Mouse (Mus musculus) heart, embryonic 13.5 days (tissue): ENCODE measurements around the gene Krt17. TPM values are rescaled to one million over a fixed set of nuclear protein-coding genes. Genes with fewer than 3 reads are reported as not detected.

ENCODE experiments used
- ATAC-seq: fragments of 200-750 bp; cut with Nextera tagmentation; 2 replicates; pipeline ENCODE4 v1.8.0; 2017; ENCODE audit warnings: moderate TSS enrichment; ENCODE audit not compliant: insufficient number of reproducible peaks, low FRiP score, low TSS enrichment; ENCODE audit errors: extremely low read depth
- H3K27ac ChIP-seq: fragments of 300-500 bp; sonication (generic); replicated peaks from 2 replicates; pipeline ENCODE4 v1.5.1; 2015; ENCODE audit warnings: moderate library complexity, mild to moderate bottlenecking, inconsistent platforms
- H3K27me3 ChIP-seq: fragments of 300-500 bp; sonication (generic); replicated peaks from 2 replicates; pipeline ENCODE4 v1.6.1; 2015; ENCODE audit warnings: mild to moderate bottlenecking, inconsistent platforms
- H3K36me3 ChIP-seq: fragments of 300-500 bp; sonication (generic); 2 replicates; pipeline ENCODE4 v1.6.1; 2015; ENCODE audit warnings: mild to moderate bottlenecking, inconsistent platforms
- H3K4me1 ChIP-seq: fragments of 300-500 bp; sonication (generic); 2 replicates; pipeline ENCODE4 v1.6.1; 2015; ENCODE audit warnings: inconsistent platforms
- H3K4me2 ChIP-seq: fragments of 300-500 bp; sonication (generic); 2 replicates; pipeline ENCODE4 v1.6.1; 2015; ENCODE audit warnings: inconsistent platforms, mild to moderate bottlenecking, moderate library complexity
- H3K4me3 ChIP-seq: fragments of 300-500 bp; sonication (generic); 2 replicates; pipeline ENCODE4 v1.5.1; 2015; ENCODE audit warnings: moderate library complexity, mild to moderate bottlenecking, inconsistent platforms
- H3K9ac ChIP-seq: fragments of 300-500 bp; sonication (generic); 2 replicates; pipeline ENCODE4 v1.6.1; 2015; ENCODE audit warnings: inconsistent platforms, mild to moderate bottlenecking, moderate library complexity
- H3K9me3 ChIP-seq: fragments of 300-500 bp; sonication (generic); 2 replicates; pipeline ENCODE4 v1.6.1; 2016; ENCODE audit warnings: inconsistent platforms
- WGBS: fragments of 180-500 bp; shearing (Covaris S2); methylation state at CpG from one replicate; pipeline ENCODE4 v1.1.7; 2015; ENCODE audit warnings: mixed read lengths; 5-methylcytosine and 5-hydroxymethylcytosine counted together
- polyA plus RNA-seq: library from polyadenylated mRNA; unstranded; fragments of >200 nt; fragmentation: Nextera tagmentation; extraction: Ambion mirVana; gene quantifications from 2 replicates; pipeline ENCODE4 v1.2.1, GENCODE M21; 2015

Krt17 gene
- polyA plus RNA-seq, 1 experiment from 2014 or later, result 3.0 TPM

DNA sequence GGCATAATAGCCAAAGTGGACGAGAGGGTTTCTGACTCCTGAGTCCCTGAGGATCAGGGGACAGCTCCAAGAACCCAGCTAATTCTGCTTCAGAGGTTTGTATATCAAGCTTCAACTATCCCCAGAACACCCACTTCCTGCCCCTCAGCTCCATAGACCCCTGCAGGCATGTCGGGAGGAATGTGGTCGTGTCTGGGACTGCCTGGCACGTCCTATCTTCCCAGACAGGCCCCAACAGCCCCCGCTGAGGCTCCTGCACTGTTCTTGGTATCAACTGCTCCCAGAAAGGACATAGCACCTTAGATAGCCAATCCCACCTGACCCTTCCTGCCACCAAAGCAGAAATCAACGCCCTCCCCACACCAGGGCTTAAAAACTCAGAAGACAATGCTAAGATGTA, 52.3 kb downstream of the Krt17 start:
- no peak overlapping the region for H3K27ac ChIP-seq
- no peaks in the 10 kb centered on the region for H3K36me3 ChIP-seq
- WGBS, result 23% methylated on average over 6 of the region's 6 CpGs
- H3K4me3 ChIP-seq, result no peak overlapping the region
- H3K9ac ChIP-seq, result no peak overlapping the region
- no peaks in the 10 kb centered on the region for H3K9me3 ChIP-seq
- no peaks in the 10 kb centered on the region for H3K4me1 ChIP-seq
- no peak overlapping the region for H3K4me2 ChIP-seq
- peaks cover 5% of the 10 kb centered on the region; the same call in 1 of the 2 replicates for H3K27me3 ChIP-seq
- no peak for ATAC-seq

DNA sequence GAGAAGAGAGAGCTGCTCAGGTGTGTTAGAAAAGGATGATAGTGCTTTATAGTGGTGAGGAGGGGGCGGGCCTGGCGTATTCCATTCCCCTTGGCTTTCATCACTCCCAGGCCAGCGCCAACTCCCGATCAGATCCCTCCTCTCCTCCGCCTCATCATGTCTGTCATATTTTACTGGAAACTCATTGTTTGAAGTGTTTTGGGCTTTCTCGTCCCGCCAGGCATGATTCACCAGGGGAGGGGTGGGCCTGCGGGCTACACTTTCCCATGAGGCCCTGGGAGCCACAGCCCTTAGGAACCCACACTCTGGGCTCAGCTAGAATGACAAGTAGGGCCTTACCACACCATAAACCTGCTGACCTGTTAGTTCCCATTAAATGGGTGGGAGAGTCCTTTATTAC, 53.3 kb downstream of the Krt17 start, which contains the start of gene Krt14:
Gene Krt14, minus strand, starts transcription at position 51 of the 400 bp plus-strand sequence.
- Histone ChIP-seq H3K27ac (no peak within 1 kb of the TSS), H3K4me2 (no peak within 1 kb of the TSS), H3K9me3 (no peaks in the 10 kb centered on the region), H3K4me1 (no peaks in the 10 kb centered on the region), H3K9ac (no peak within 1 kb of the TSS), H3K27me3 (peaks cover 5% of the 10 kb centered on the region; the same call in 1 of the 2 replicates), H3K4me3 (no peak within 1 kb of the TSS), H3K36me3 (no peaks in the 10 kb centered on the region)
- 81% methylated on average over 8 of the region's 8 CpGs for WGBS
- ATAC-seq, result no peak

Other genes with a start within 250 kb of the Krt17 start
- gene Krt33a, start 244.8 kb downstream of the Krt17 start, polyA plus RNA-seq, result not detected in 2 replicates
- gene Krt33b, start 231.2 kb downstream of the Krt17 start, polyA plus RNA-seq, result not detected in 2 replicates
- gene Krt34, start 219.5 kb downstream of the Krt17 start, polyA plus RNA-seq, result not detected in 2 replicates
- not detected in 2 replicates for gene Krt31, start 210.5 kb downstream of the Krt17 start, polyA plus RNA-seq
- gene Krt32, start 172.8 kb downstream of the Krt17 start, polyA plus RNA-seq, result not detected in 2 replicates
- gene Krt35, start 164.8 kb downstream of the Krt17 start, polyA plus RNA-seq, result not detected in 2 replicates
- not detected in 2 replicates for gene Krt36, start 155.4 kb downstream of the Krt17 start, polyA plus RNA-seq
- gene Krt13, start 139.5 kb downstream of the Krt17 start, polyA plus RNA-seq, result not detected in 2 replicates
- 1.2 and 1.5 TPM in 2 replicates for gene Krt15, start 125.1 kb downstream of the Krt17 start, polyA plus RNA-seq
- 72.6 and 74.0 TPM in 2 replicates for gene Krt19, start 112.4 kb downstream of the Krt17 start, polyA plus RNA-seq
- gene Krt9, start 67.8 kb downstream of the Krt17 start, polyA plus RNA-seq, result not detected in 2 replicates
- gene Krt14, start 53.5 kb downstream of the Krt17 start, polyA plus RNA-seq, result 3.0 and 3.1 TPM in 2 replicates
- gene Krt16, start 12.1 kb downstream of the Krt17 start, polyA plus RNA-seq, result not detected in 2 replicates
- gene Krt42, start 8.8 kb upstream of the Krt17 start, polyA plus RNA-seq, result not detected in 2 replicates
- gene Eif1, start 58.9 kb upstream of the Krt17 start, polyA plus RNA-seq, result 1,570 and 1,681 TPM in 2 replicates
- not detected in 2 replicates for gene Gast, start 73.4 kb upstream of the Krt17 start, polyA plus RNA-seq
- gene Hap1, start 95.1 kb upstream of the Krt17 start, polyA plus RNA-seq, result 8.0 and 9.3 TPM in 2 replicates
- 107 and 111 TPM in 2 replicates for gene Jup, start 136.7 kb upstream of the Krt17 start, polyA plus RNA-seq
- gene P3h4, start 153.8 kb upstream of the Krt17 start, polyA plus RNA-seq, result 62.9 and 63.5 TPM in 2 replicates
- 112 and 119 TPM in 2 replicates for gene Fkbp10, start 154.7 kb upstream of the Krt17 start, polyA plus RNA-seq
- 104 and 110 TPM in 2 replicates for gene Nt5c3b, start 180.8 kb upstream of the Krt17 start, polyA plus RNA-seq
- 0.33 and 0.60 TPM in 2 replicates for gene Klhl10, start 180.9 kb upstream of the Krt17 start, polyA plus RNA-seq
- gene Klhl11, start 211.7 kb upstream of the Krt17 start, polyA plus RNA-seq, result 6.6 and 6.7 TPM in 2 replicates